Mouse (Mus musculus) megakaryocyte, embryonic 14.5 days (primary cell): ENCODE data around the gene Ilf2.

ENCODE experiments used
- FLI1 ChIP-seq: IDR thresholded peaks from 2 replicates; pipeline ENCODE4 v1.6.1; 2012; ENCODE audit warnings: low read length, inconsistent platforms, mixed read lengths
- GATA1 ChIP-seq: IDR thresholded peaks from 3 replicates; pipeline ENCODE4 v1.6.1; 2012; ENCODE audit warnings: mixed read lengths, low read length, inconsistent platforms, borderline replicate concordance

- TF ChIP-seq FLI1 (no peak), GATA1 (no peak)
These were observed 33.2 kb downstream of the Ilf2 start, which contains the start of gene Chtop for GRCm38 (mm10) chr3:90508950-90509746.
